Mouse (Mus musculus): ENCODE measurements at regions not wholly inside any gene's neighbourhood (a gene's known extent, or its start where the extent isn't known, plus 50 kb on each side); places are given as distances from the start of the nearest gene placed in this dataset.

GRCm38 (mm10) chr11:45174811-45175798 is 558.0 kb downstream of the Ebf1 start:
- DNase-seq, result no peak

GRCm38 (mm10) chr11:45176971-45177370 is 559.9 kb downstream of the Ebf1 start:
- no peak for DNase-seq

GRCm38 (mm10) chr11:45178036-45178435 is 560.9 kb downstream of the Ebf1 start:
- no peak for DNase-seq

GRCm38 (mm10) chr11:45179019-45179418 is 561.9 kb downstream of the Ebf1 start:
- DNase-seq, result no peak

GRCm38 (mm10) chr11:45190601-45191370 is 573.7 kb downstream of the Ebf1 start:
- DNase-seq, result no peak

- DNase-seq, result no peak
These were observed 574.5 kb downstream of the Ebf1 start for GRCm38 (mm10) chr11:45191392-45192189.

GRCm38 (mm10) chr11:45193319-45193718 is 576.2 kb downstream of the Ebf1 start:
- DNase-seq, result no peak

- DNase-seq, result no peak
These were observed 582.4 kb downstream of the Ebf1 start for GRCm38 (mm10) chr11:45199520-45199919.

GRCm38 (mm10) chr11:45200714-45201405 is 583.7 kb downstream of the Ebf1 start:
- DNase-seq, result no peak

GRCm38 (mm10) chr11:45203446-45203845 is 586.3 kb downstream of the Ebf1 start:
- DNase-seq, result no peak

- no peak for DNase-seq
These were observed 589.8 kb downstream of the Ebf1 start for GRCm38 (mm10) chr11:45206611-45207525.

- DNase-seq, result no peak
These were observed 597.0 kb downstream of the Ebf1 start for GRCm38 (mm10) chr11:45214096-45214495.

- DNase-seq, result no peak
These were observed 599.9 kb downstream of the Ebf1 start for GRCm38 (mm10) chr11:45216942-45217474.

GRCm38 (mm10) chr11:45219239-45219638 is 602.1 kb downstream of the Ebf1 start:
- DNase-seq, result no peak

- DNase-seq, result no peak
These were observed 604.9 kb downstream of the Ebf1 start for GRCm38 (mm10) chr11:45222021-45222420.

- DNase-seq, result no peak
These were observed 616.1 kb upstream of the Clint1 start for GRCm38 (mm10) chr11:45235476-45236412.

GRCm38 (mm10) chr11:45237056-45237455 is 614.8 kb upstream of the Clint1 start:
- no peak for DNase-seq

GRCm38 (mm10) chr11:45239044-45239443 is 612.8 kb upstream of the Clint1 start:
- no peak for DNase-seq

- DNase-seq, result no peak
These were observed 611.4 kb upstream of the Clint1 start for GRCm38 (mm10) chr11:45240419-45240818.

GRCm38 (mm10) chr11:45241671-45242070 is 610.2 kb upstream of the Clint1 start:
- DNase-seq, result no peak
